Mouse (Mus musculus) myocyte (in vitro differentiated cells): ENCODE measurements around the gene Ano10. TPM values are rescaled to one million over a fixed set of nuclear protein-coding genes. Genes with fewer than 3 reads are reported as not detected.

Experiments
- H3K27me3 ChIP-seq: one replicate; pipeline ENCODE4 v1.6.1; 2011; ENCODE audit not compliant: control insufficient read depth, insufficient read depth, insufficient read length
- H3K36me3 ChIP-seq: one replicate; pipeline ENCODE4 v1.6.1; 2011; ENCODE audit not compliant: control insufficient read depth, insufficient read depth
- H3K4me2 ChIP-seq: one replicate; pipeline ENCODE4 v1.6.1; 2011; ENCODE audit warnings: low read depth, control low read depth
- H3K4me3 ChIP-seq: one replicate; pipeline ENCODE4 v1.5.1; 2011; ENCODE audit warnings: mild to moderate bottlenecking, control low read depth, moderate library complexity
- H3K79me2 ChIP-seq: one replicate; pipeline ENCODE4 v1.6.1; 2011; ENCODE audit not compliant: control insufficient read depth, insufficient read depth
- H3ac ChIP-seq: one replicate; pipeline ENCODE4 v1.6.1; 2011; ENCODE audit not compliant: control insufficient read depth, insufficient read length
- CEBPB ChIP-seq: IDR thresholded peaks from 2 replicates; pipeline ENCODE4 v1.6.1; 2011; ENCODE audit warnings: mild to moderate bottlenecking, moderate library complexity; ENCODE audit not compliant: poor library complexity, insufficient read depth, severe bottlenecking
- E2F4 ChIP-seq: IDR thresholded peaks from one replicate; pipeline ENCODE4 v1.6.1; 2011; ENCODE audit warnings: mild to moderate bottlenecking, control low read depth, moderate library complexity; ENCODE audit not compliant: insufficient read depth
- MAX ChIP-seq: IDR thresholded peaks from one replicate; pipeline ENCODE4 v1.6.1; 2011; ENCODE audit warnings: low read depth, mild to moderate bottlenecking, control low read depth
- MYOD1 ChIP-seq, 3 experiments: IDR thresholded peaks; one replicate each; pipeline ENCODE4 v1.6.1; 2011; ENCODE audit warnings: control low read depth in 2 of 3, low read depth in 2 of 3, mild to moderate bottlenecking in 2 of 3, moderate library complexity in 1 of 3; ENCODE audit not compliant: insufficient read length in 2 of 3, control insufficient read depth in 1 of 3
- MYOG ChIP-seq, 3 experiments: IDR thresholded peaks; one replicate each; pipeline ENCODE4 v1.6.1; 2011; ENCODE audit warnings: control low read depth in 2 of 3, low read depth in 2 of 3, mild to moderate bottlenecking in 2 of 3; ENCODE audit not compliant: insufficient read length in 2 of 3, control insufficient read depth in 1 of 3, insufficient read depth in 1 of 3
- POLR2A ChIP-seq: IDR thresholded peaks from one replicate; pipeline ENCODE4 v1.6.1; 2011; ENCODE audit warnings: low read depth, mild to moderate bottlenecking, control low read depth, moderate library complexity; ENCODE audit not compliant: insufficient read length
- POLR2AphosphoS2 ChIP-seq: IDR thresholded peaks from one replicate; pipeline ENCODE4 v1.6.1; 2011; ENCODE audit warnings: low read depth, control low read depth; ENCODE audit not compliant: insufficient read length
- REST ChIP-seq: IDR thresholded peaks from one replicate; pipeline ENCODE4 v1.6.1; 2011; ENCODE audit warnings: mild to moderate bottlenecking, control low read depth, moderate library complexity; ENCODE audit not compliant: insufficient read depth, insufficient read length
- SRF ChIP-seq: IDR thresholded peaks from one replicate; pipeline ENCODE4 v1.6.1; 2011; ENCODE audit warnings: low read depth; ENCODE audit not compliant: control insufficient read depth, insufficient read length
- TCF12 ChIP-seq: IDR thresholded peaks from one replicate; pipeline ENCODE4 v1.6.1; 2011; ENCODE audit warnings: mild to moderate bottlenecking, control low read depth; ENCODE audit not compliant: poor library complexity, insufficient read depth, severe bottlenecking
- TCF3 ChIP-seq: IDR thresholded peaks from one replicate; pipeline ENCODE4 v1.6.1; 2011; ENCODE audit warnings: low read depth, control low read depth; ENCODE audit not compliant: insufficient read length
- USF1 ChIP-seq: IDR thresholded peaks from one replicate; pipeline ENCODE4 v1.6.1; 2011; ENCODE audit warnings: low read depth, mild to moderate bottlenecking, control low read depth, moderate library complexity
- polyA plus RNA-seq: library from polyadenylated mRNA; unstranded; fragments of >200 nt; fragmentation: generic; extraction: Trizol; gene quantifications from one replicate; pipeline ENCODE4 v1.2.1, GENCODE M21; 2012; ENCODE audit warnings: missing spikeins

The Ano10 gene
- polyA plus RNA-seq, 1 experiment: 68.7 TPM

DNA sequence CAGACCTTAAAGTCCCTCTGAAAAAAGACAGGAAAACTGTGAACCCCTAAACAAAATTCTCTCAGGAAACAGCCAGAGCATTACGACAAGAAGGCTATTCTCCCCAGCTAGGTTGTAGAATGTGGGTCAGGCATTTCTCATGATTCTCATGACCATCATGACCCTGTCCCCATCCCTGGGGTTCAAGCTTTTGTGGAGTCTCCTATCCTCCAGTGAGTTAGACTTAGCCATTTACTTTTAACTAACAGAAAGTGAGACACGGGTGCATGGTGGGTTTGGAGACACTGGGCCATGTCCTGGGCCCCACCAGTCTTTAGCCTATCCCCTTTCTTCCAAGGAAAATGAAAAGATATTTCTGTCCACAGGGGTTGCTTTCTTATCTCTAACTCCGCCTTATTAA is 109.9 kb downstream of the Ano10 start:
- no peaks in the 10 kb centered on the region for H3K27me3 ChIP-seq
- no peak overlapping the region for H3K4me3 ChIP-seq
- no peak for TF ChIP-seq E2F4
- H3ac ChIP-seq: no peak overlapping the region
- no peak overlapping the region for H3K4me2 ChIP-seq
- no peaks in the 10 kb centered on the region for H3K79me2 ChIP-seq
- H3K36me3 ChIP-seq: no peaks in the 10 kb centered on the region

DNA sequence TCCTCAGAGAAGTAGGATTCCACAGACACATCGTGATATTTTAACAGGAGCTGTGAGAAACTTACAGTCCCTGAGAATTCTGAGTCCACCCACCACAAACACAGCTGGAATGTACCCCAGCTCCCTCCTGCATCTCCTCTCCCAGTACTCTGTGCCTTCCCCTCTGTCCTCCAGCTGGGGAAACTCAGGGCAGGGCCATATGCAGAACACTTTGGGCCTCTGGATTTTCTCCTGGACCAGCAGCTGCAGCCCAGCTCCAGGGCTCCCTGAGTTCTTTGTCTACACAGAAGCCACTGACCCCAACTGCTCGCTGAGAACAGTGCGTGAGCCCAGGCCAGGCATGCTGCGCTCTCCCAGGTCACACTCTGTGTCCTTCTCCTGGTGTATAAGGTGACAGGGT is 111.1 kb downstream of the Ano10 start:
- Histone ChIP-seq H3K36me3 (no peaks in the 10 kb centered on the region), H3K4me3 (no peak overlapping the region), H3ac (no peak overlapping the region), H3K4me2 (no peak overlapping the region), H3K79me2 (no peaks in the 10 kb centered on the region), H3K27me3 (no peaks in the 10 kb centered on the region)
- TF ChIP-seq E2F4 (no peak), POLR2AphosphoS2 (no peak), MYOG (IDR thresholded peaks at IDR 0.05; ENCODE audit: control insufficient read depth in 1 of 3, insufficient read depth in 1 of 3, insufficient read length in 2 of 3, low read depth in 2 of 3) (no peak), TCF3 (no peak), MAX (no peak)

DNA sequence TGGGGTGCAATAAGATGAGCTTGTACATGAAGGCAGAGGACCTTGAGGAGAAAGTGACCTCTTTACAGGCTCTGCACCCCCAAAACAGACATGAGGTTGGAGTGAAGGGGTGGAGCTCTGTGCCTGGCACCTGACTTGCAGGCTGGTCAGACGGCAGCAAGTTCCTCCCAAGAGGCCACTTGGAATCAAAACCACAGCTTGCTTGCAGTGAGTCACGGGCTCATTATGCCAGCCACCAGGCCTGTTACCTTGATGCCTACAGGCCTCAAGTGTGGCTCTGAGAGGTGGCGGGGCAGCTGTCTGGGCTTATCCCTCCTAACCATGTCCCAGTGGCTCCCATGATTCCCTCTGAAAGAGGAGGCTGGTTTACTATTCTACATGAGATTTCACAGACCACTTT is 114.1 kb downstream of the Ano10 start:
- TF ChIP-seq MYOG (IDR thresholded peaks at IDR 0.05; ENCODE audit: control insufficient read depth in 1 of 3, insufficient read depth in 1 of 3, insufficient read length in 2 of 3, low read depth in 2 of 3) (peak in 2 of 3 experiments; percentile 34 to 65), MAX (no peak), MYOD1 (IDR thresholded peaks at IDR 0.05; ENCODE audit: control insufficient read depth in 1 of 3, insufficient read length in 2 of 3, low read depth in 2 of 3) (peak in 2 of 3 experiments; percentile 58 to 81)
- Histone ChIP-seq H3K4me3 (no peak overlapping the region), H3ac (no peak overlapping the region), H3K79me2 (no peaks in the 10 kb centered on the region), H3K27me3 (no peaks in the 10 kb centered on the region), H3K36me3 (no peaks in the 10 kb centered on the region), H3K4me2 (no peak overlapping the region)

- Histone ChIP-seq H3K4me2 (peak overlapping the region; percentile 21), H3K4me3 (no peak overlapping the region), H3ac (no peak overlapping the region), H3K36me3 (no peaks in the 10 kb centered on the region), H3K79me2 (no peaks in the 10 kb centered on the region), H3K27me3 (no peaks in the 10 kb centered on the region)
- TF ChIP-seq USF1 (no peak), MYOG (IDR thresholded peaks at IDR 0.05; ENCODE audit: control insufficient read depth in 1 of 3, insufficient read depth in 1 of 3, insufficient read length in 2 of 3, low read depth in 2 of 3) (no peak), POLR2AphosphoS2 (no peak), MYOD1 (IDR thresholded peaks at IDR 0.05; ENCODE audit: control insufficient read depth in 1 of 3, insufficient read length in 2 of 3, low read depth in 2 of 3) (no peak), MAX (no peak), REST (no peak), TCF3 (no peak), E2F4 (no peak)
Observed at GRCm38 (mm10) chr9:122178427-122178826, 115.8 kb downstream of the Ano10 start.

DNA sequence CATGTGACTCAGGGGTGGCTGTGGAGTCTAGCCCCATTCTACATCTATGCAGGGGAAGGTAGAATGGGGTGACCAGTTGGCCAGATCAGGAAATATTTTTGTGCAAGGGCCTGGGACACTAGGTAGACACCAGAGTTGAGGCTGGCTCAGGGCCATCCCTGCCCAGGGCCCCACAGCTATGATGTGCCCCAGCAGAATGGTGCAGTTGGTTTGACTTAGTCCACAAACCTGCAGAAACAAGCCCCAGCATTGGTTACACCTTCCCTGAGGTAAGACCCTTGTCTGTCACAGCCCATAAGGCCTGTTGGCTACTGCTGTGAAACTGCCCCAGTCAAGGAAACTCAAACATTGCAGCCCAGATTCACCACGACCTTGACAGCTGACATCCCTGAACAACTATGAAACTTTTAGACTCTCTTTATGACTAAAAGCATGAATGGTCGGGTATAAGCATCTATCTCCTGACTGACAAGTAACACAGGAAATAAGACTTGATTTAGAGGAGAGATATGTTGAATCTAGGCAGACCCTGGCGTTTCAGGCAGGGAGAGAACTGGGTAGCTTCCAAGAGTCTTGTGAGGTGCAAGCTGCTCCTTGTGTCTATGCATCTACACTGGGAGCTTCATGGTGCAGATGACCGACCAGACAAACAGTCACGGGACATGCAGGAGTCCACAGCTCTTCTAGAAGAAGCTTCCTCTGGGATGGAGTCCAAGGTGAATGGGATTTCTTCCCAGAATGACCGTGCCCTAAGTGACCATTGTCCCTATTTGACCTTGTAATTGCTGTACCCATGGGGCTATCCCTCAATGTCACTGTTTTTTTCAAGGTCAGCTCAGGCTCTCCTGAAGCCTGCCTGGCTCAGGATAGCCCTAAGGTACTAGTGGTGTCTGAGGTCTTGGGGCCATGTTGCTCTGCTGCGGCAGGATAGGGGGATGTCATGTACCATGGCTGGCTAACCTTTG is 116.7 kb downstream of the Ano10 start:
- TF ChIP-seq POLR2AphosphoS2: no peak
- no peak for TF ChIP-seq USF1
- TF ChIP-seq E2F4: no peak
- no peak for TF ChIP-seq MYOD1 (IDR thresholded peaks at IDR 0.05; ENCODE audit: control insufficient read depth in 1 of 3, insufficient read length in 2 of 3, low read depth in 2 of 3)
- no peak for TF ChIP-seq TCF3
- TF ChIP-seq REST: no peak
- no peak for TF ChIP-seq CEBPB
- TF ChIP-seq MAX: no peak
- TF ChIP-seq TCF12: no peak
- no peak for TF ChIP-seq POLR2A
- no peak for TF ChIP-seq MYOG (IDR thresholded peaks at IDR 0.05; ENCODE audit: control insufficient read depth in 1 of 3, insufficient read depth in 1 of 3, insufficient read length in 2 of 3, low read depth in 2 of 3)
- no peak for TF ChIP-seq SRF
- H3K36me3 ChIP-seq: no peaks in the 10 kb centered on the region

More for the DNA sequence above, 116.7 kb downstream of the Ano10 start:
- Histone ChIP-seq H3ac (no peak overlapping the region), H3K4me3 (no peak overlapping the region), H3K27me3 (no peaks in the 10 kb centered on the region), H3K4me2 (peak overlapping the region; percentile 21), H3K79me2 (no peaks in the 10 kb centered on the region)
